Mouse (Mus musculus) thymus, postnatal 36 days (tissue): ENCODE data around the gene Pdcl2.
A peak's percentile ranks its signal among the peaks of the same experiment; 100 is the strongest.

Experiments
- DNase-seq, 2 experiments: peaks; one replicate each; pipeline ENCODE4 v3.0.0; 2022; ENCODE audit warnings: mixed read lengths in 2 of 2

The Pdcl2 gene

DNA sequence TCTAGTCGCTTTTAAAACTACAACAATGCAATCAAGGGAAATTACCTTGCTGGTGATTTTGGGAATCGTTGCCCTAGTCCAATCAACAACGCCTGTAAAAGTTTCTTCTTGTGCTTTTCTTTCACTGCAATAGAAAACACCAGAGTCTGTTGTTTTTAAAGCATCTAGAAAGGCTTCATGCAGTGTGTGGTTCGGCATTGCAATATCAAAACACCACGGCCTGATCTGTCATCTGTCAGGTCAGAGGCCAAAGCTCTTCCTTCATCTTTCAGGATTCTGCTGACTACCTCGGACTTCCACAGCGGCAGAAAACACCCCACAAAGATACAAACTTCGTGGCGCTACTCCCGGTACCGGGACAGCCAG lies 27.6 kb downstream of the Pdcl2 start:
- peak in 1 of 2 experiments; percentile 6 for DNase-seq

GRCm38 (mm10) chr5:76302009-76302408 lies 28.9 kb downstream of the Pdcl2 start:
- no peak for DNase-seq

DNA sequence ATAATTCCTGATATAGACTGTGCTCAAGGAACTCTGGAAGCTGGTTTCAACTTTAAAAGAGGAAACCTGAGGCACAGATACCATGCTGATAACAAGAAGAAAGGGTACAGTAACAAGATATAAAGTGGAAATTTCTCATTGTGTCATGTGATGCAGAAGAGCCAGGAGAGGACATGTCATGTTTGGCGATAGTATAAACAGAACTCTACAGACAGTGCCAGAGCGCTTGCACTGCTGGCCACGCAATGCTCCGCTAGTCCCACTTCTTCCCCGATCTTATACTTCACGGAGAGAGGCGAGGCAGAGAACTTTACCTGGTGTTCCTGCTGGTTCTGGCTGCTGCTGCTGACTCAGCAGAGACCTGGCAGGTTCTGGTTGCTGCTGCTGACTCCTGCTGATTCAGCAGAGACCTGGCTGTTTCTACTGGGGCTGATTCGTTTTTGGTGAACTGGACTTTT lies 41.7 kb downstream of the Pdcl2 start:
- no peak for DNase-seq

DNA sequence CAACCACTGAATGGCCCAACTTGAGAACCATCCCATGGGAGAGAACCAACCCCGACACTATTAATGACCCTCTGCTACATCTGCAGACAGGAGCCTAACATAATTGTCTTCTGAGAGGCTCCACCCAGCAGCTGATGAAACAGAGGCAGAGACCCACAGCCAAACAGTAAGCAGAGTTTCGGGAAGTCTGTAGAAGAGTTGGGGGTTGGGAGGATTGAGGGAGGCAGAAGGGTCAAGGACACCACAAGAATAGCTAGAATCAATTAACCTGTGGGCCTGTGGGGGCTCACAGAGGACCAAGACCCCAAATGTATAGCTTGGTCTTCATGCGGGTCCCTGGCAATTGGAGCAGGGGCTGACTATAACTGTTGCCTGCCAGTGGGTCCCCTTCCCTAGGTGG lies 42.7 kb downstream of the Pdcl2 start:
- DNase-seq: no peak

DNA sequence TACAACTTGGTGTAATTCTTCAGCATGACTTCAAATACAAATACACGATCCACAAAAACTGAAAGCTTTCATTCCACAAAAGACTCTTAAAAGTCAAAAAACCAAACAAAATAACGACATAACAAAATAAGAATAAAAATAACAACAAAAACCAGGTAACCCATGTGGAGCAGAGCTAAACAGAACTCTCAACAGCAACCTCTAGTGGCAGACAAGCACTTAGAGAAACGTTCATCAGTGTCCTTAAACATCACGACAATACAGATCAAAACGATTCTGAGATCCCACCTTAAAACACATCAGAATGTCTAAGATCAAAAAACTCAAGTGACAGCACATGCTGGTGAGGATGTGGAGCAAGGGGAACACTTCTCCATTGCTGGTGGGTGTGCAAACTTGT lies 43.9 kb downstream of the Pdcl2 start:
- DNase-seq: no peak

- no peak for DNase-seq
Observed at GRCm38 (mm10) chr5:76285699-76286098, 45.3 kb downstream of the Pdcl2 start.

- no peak for DNase-seq
Observed at GRCm38 (mm10) chr5:76283890-76284289, 47.1 kb downstream of the Pdcl2 start.

DNA sequence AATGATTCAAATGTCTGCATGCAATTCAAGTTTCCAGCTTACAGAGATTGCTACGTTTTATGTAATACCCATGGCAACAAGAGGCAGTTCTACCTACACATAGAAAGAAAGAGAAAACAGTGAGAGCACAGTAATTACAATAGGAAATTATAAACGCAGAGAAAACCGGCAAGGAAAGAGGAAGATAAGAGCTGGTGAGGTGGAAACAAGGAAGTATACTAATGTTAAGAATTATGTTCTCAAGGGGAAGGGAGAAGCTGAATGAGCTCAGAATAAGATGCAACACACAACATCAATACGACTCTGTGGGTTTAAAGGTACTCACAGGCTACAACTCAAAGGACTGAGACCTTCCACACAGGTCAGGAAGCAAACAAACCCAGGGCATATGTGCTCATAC lies 56.0 kb downstream of the Pdcl2 start:
- DNase-seq: no peak
